Mouse (Mus musculus): ENCODE measurements at regions not wholly inside any gene's neighbourhood (a gene's known extent, or its start where the extent isn't known, plus 50 kb on each side); places are given as distances from the start of the nearest gene placed in this dataset.

- Histone ChIP-seq H3K9ac (no peak overlapping the region), H3K27ac (ENCODE audit: low read depth, low read length) (no peak overlapping the region), H3K9me3 (ENCODE audit: low read length) (no peaks in the 10 kb centered on the region), H3K4me2 (ENCODE audit: low read depth) (no peak overlapping the region), H3K4me1 (ENCODE audit: insufficient read depth) (no peaks in the 10 kb centered on the region), H3K36me3 (ENCODE audit: insufficient read depth) (no peaks in the 10 kb centered on the region), H3K4me3 (ENCODE audit: low read depth, low read length) (no peak overlapping the region), H3K27me3 (ENCODE audit: insufficient read depth, low read length) (no peaks in the 10 kb centered on the region)
- no peak for TF ChIP-seq CTCF (IDR thresholded peaks at IDR 0.05; ENCODE audit: low read depth)
- ATAC-seq, result no peak
- WGBS, result 90% methylated on average over 1 of the region's 1 CpGs
- DNase-seq, result no peak
These were observed 375.2 kb downstream of the Fam84a start for GRCm38 (mm10) chr12:13776687-13777086.

GRCm38 (mm10) chr12:13769696-13770095 is 382.2 kb downstream of the Fam84a start:
- Histone ChIP-seq H3K9ac (no peak overlapping the region), H3K27me3 (ENCODE audit: insufficient read depth, low read length) (no peaks in the 10 kb centered on the region), H3K9me3 (ENCODE audit: low read length) (no peaks in the 10 kb centered on the region), H3K27ac (ENCODE audit: low read depth, low read length) (no peak overlapping the region), H3K36me3 (ENCODE audit: insufficient read depth) (no peaks in the 10 kb centered on the region), H3K4me2 (ENCODE audit: low read depth) (no peak overlapping the region), H3K4me3 (ENCODE audit: low read depth, low read length) (no peak overlapping the region), H3K4me1 (ENCODE audit: insufficient read depth) (no peaks in the 10 kb centered on the region)
- TF ChIP-seq CTCF (IDR thresholded peaks at IDR 0.05; ENCODE audit: low read depth), result no peak
- DNase-seq, result peak; percentile 36
- 79% methylated on average over 2 of the region's 2 CpGs for WGBS
- ATAC-seq, result peak; percentile 64

- H3K27ac ChIP-seq (ENCODE audit: low read depth, low read length), result no peak overlapping the region
- peak; percentile 94 for ATAC-seq
- no peaks in the 10 kb centered on the region for H3K36me3 ChIP-seq (ENCODE audit: insufficient read depth)
- peak; percentile 75 for DNase-seq
- no peaks in the 10 kb centered on the region for H3K9me3 ChIP-seq (ENCODE audit: low read length)
- H3K4me1 ChIP-seq (ENCODE audit: insufficient read depth), result no peaks in the 10 kb centered on the region
- no peak overlapping the region for H3K4me3 ChIP-seq (ENCODE audit: low read depth, low read length)
- no peak for TF ChIP-seq CTCF (IDR thresholded peaks at IDR 0.05; ENCODE audit: low read depth)
- H3K4me2 ChIP-seq (ENCODE audit: low read depth), result no peak overlapping the region
- no peak overlapping the region for H3K9ac ChIP-seq
- H3K27me3 ChIP-seq (ENCODE audit: insufficient read depth, low read length), result no peaks in the 10 kb centered on the region
- WGBS, result 67% methylated on average over 4 of the region's 4 CpGs
These were observed 382.7 kb downstream of the Fam84a start for GRCm38 (mm10) chr12:13769156-13769555.

- Histone ChIP-seq H3K27ac (ENCODE audit: low read depth, low read length) (no peak overlapping the region), H3K9me3 (ENCODE audit: low read length) (no peaks in the 10 kb centered on the region), H3K9ac (no peak overlapping the region), H3K4me3 (ENCODE audit: low read depth, low read length) (no peak overlapping the region), H3K4me2 (ENCODE audit: low read depth) (no peak overlapping the region), H3K4me1 (ENCODE audit: insufficient read depth) (no peaks in the 10 kb centered on the region), H3K27me3 (ENCODE audit: insufficient read depth, low read length) (no peaks in the 10 kb centered on the region), H3K36me3 (ENCODE audit: insufficient read depth) (no peaks in the 10 kb centered on the region)
- TF ChIP-seq CTCF (IDR thresholded peaks at IDR 0.05; ENCODE audit: low read depth), result no peak
- ATAC-seq (no peak), DNase-seq (no peak)
- WGBS, result 89% methylated on average over 3 of the region's 3 CpGs
These were observed 385.4 kb downstream of the Fam84a start for GRCm38 (mm10) chr12:13766486-13766885.

GRCm38 (mm10) chr12:13753878-13754277 is 398.0 kb downstream of the Fam84a start:
- Histone ChIP-seq H3K9ac (no peak overlapping the region), H3K27ac (ENCODE audit: low read depth, low read length) (no peak overlapping the region), H3K4me2 (ENCODE audit: low read depth) (no peak overlapping the region), H3K4me1 (ENCODE audit: insufficient read depth) (no peaks in the 10 kb centered on the region), H3K4me3 (ENCODE audit: low read depth, low read length) (no peak overlapping the region), H3K27me3 (ENCODE audit: insufficient read depth, low read length) (no peaks in the 10 kb centered on the region), H3K9me3 (ENCODE audit: low read length) (no peaks in the 10 kb centered on the region), H3K36me3 (ENCODE audit: insufficient read depth) (no peaks in the 10 kb centered on the region)
- ATAC-seq (no peak), DNase-seq (no peak)
- 82% methylated on average over 2 of the region's 2 CpGs for WGBS
- no peak for TF ChIP-seq CTCF (IDR thresholded peaks at IDR 0.05; ENCODE audit: low read depth)

- Histone ChIP-seq H3K4me1 (ENCODE audit: insufficient read depth) (no peaks in the 10 kb centered on the region), H3K9ac (no peak overlapping the region), H3K27ac (ENCODE audit: low read depth, low read length) (no peak overlapping the region), H3K27me3 (ENCODE audit: insufficient read depth, low read length) (no peaks in the 10 kb centered on the region), H3K4me3 (ENCODE audit: low read depth, low read length) (no peak overlapping the region), H3K9me3 (ENCODE audit: low read length) (no peaks in the 10 kb centered on the region), H3K4me2 (ENCODE audit: low read depth) (no peak overlapping the region), H3K36me3 (ENCODE audit: insufficient read depth) (no peaks in the 10 kb centered on the region)
- 71% methylated on average over 2 of the region's 2 CpGs for WGBS
- ATAC-seq (peak; percentile 82), DNase-seq (peak; percentile 60)
- TF ChIP-seq CTCF (IDR thresholded peaks at IDR 0.05; ENCODE audit: low read depth), result no peak
These were observed 407.4 kb downstream of the Fam84a start for GRCm38 (mm10) chr12:13744323-13744931.

GRCm38 (mm10) chr12:13729901-13730637 is 421.8 kb downstream of the Fam84a start:
- DNase-seq (no peak), ATAC-seq (no peak)
- WGBS, result 85% methylated on average over 2 of the region's 2 CpGs
- no peaks in the 10 kb centered on the region for H3K9me3 ChIP-seq (ENCODE audit: low read length)
- no peaks in the 10 kb centered on the region for H3K27me3 ChIP-seq (ENCODE audit: insufficient read depth, low read length)
- no peak for TF ChIP-seq CTCF (IDR thresholded peaks at IDR 0.05; ENCODE audit: low read depth)
- H3K4me3 ChIP-seq (ENCODE audit: low read depth, low read length), result no peak overlapping the region
- H3K4me2 ChIP-seq (ENCODE audit: low read depth), result no peak overlapping the region
- H3K27ac ChIP-seq (ENCODE audit: low read depth, low read length), result no peak overlapping the region
- no peaks in the 10 kb centered on the region for H3K4me1 ChIP-seq (ENCODE audit: insufficient read depth)
- H3K9ac ChIP-seq, result no peak overlapping the region
- H3K36me3 ChIP-seq (ENCODE audit: insufficient read depth), result no peaks in the 10 kb centered on the region

All from forebrain, postnatal 0 days (tissue).